Mouse (Mus musculus) monocyte, adult 5-6 weeks (primary cell): ENCODE data around the gene Cnih2. TPM values are rescaled to one million over a fixed set of nuclear protein-coding genes. Genes with fewer than 3 reads are reported as not detected.
A peak's percentile ranks its signal among the peaks of the same experiment; 100 is the strongest.

ENCODE experiments used
- ATAC-seq: fragments of 153-309, 156-312 bp; replicated peaks from 2 replicates; pipeline ENCODE4 v1.8.0; 2017; ENCODE audit warnings: mild to moderate bottlenecking; ENCODE audit not compliant: low TSS enrichment, insufficient number of reproducible peaks, severe bottlenecking, poor library complexity, low FRiP score
- total RNA-seq: library from RNA; stranded (forward); fragments of 200-1000, 200-491, 200-594 nt; gene quantifications from 3 replicates; pipeline ENCODE4 v1.2.3, GENCODE M21; 2017

Gene Cnih2
- total RNA-seq: 0.32 TPM in 1 of 3 replicates, not detected in the others

GRCm38 (mm10) chr19:5098363-5099143 lies at the start of gene Cnih2:
Gene Cnih2, minus strand, starts transcription at chr19:5098521.
- ATAC-seq: no peak

GRCm38 (mm10) chr19:5139640-5140039 lies 41.3 kb upstream of the Cnih2 start:
- 0 out of 2 replicates have a peak, but pooled peaks have one; percentile 24 for ATAC-seq

GRCm38 (mm10) chr19:5131237-5131636 lies 32.9 kb upstream of the Cnih2 start:
- ATAC-seq: no peak

- no peak for ATAC-seq
Measured at GRCm38 (mm10) chr19:5129770-5130169, 31.4 kb upstream of the Cnih2 start.

GRCm38 (mm10) chr19:5124055-5124614 lies 25.8 kb upstream of the Cnih2 start:
- ATAC-seq: no peak

- no peak for ATAC-seq
Measured at GRCm38 (mm10) chr19:5123241-5123640, 24.9 kb upstream of the Cnih2 start.

GRCm38 (mm10) chr19:5122492-5122891 lies 24.2 kb upstream of the Cnih2 start:
- no peak for ATAC-seq

- ATAC-seq: 0 out of 2 replicates have a peak, but pooled peaks have one; percentile 7
Measured at GRCm38 (mm10) chr19:5118384-5118698, 20.0 kb upstream of the Cnih2 start, which contains the start of gene Klc2. Gene Klc2, minus strand, starts transcription at chr19:5118560.

GRCm38 (mm10) chr19:5117494-5118383 lies 19.4 kb upstream of the Cnih2 start:
- ATAC-seq: peak; percentile 76

GRCm38 (mm10) chr19:5113783-5114182 lies 15.5 kb upstream of the Cnih2 start:
- ATAC-seq: no peak

GRCm38 (mm10) chr19:5109659-5110453 lies 11.5 kb upstream of the Cnih2 start:
- ATAC-seq: no peak

GRCm38 (mm10) chr19:5108702-5109101 lies 10.4 kb upstream of the Cnih2 start:
- no peak for ATAC-seq

- no peak for ATAC-seq
Measured at GRCm38 (mm10) chr19:5108271-5108575, 9.9 kb upstream of the Cnih2 start.

- ATAC-seq: no peak
Measured at GRCm38 (mm10) chr19:5107556-5108270, 9.4 kb upstream of the Cnih2 start.

GRCm38 (mm10) chr19:5106731-5107191 lies 8.4 kb upstream of the Cnih2 start, which contains the start of gene Rab1b:
Gene Rab1b, minus strand, starts transcription at chr19:5107072.
- ATAC-seq: peak; percentile 88

- no peak for ATAC-seq
Measured at GRCm38 (mm10) chr19:5106074-5106473, 7.8 kb upstream of the Cnih2 start.

GRCm38 (mm10) chr19:5097521-5098362 lies 579 bp downstream of the Cnih2 start:
- no peak for ATAC-seq
